Mouse (Mus musculus) testis, adult 2 months (tissue): ENCODE results near the gene Psg16.

Source experiments
- CTCF ChIP-seq: fragments of 200-500 bp; IDR thresholded peaks from 2 replicates; pipeline ENCODE4 v1.5.1; 2012; ENCODE audit warnings: low read depth, mild to moderate bottlenecking, inconsistent platforms, low read length, moderate library complexity; ENCODE audit not compliant: control insufficient read depth, insufficient read depth, insufficient replicate concordance
- POLR2A ChIP-seq: fragments of 200-500 bp; IDR thresholded peaks from 2 replicates; pipeline ENCODE4 v1.6.1; 2012; ENCODE audit warnings: low read depth, mild to moderate bottlenecking, inconsistent platforms, low read length, moderate library complexity; ENCODE audit not compliant: control insufficient read depth

GRCm38 (mm10) chr7:17090058-17090585 is 16.3 kb downstream of the Psg16 start:
- TF ChIP-seq CTCF (no peak), POLR2A (no peak)
